Mouse (Mus musculus): ENCODE data around the gene Cdc27.
A peak's percentile ranks its signal among the peaks of the same experiment; 100 is the strongest.
"Not testable (repeated sequence)": the region's sequence is repeated elsewhere in the genome, so short reads cannot be mapped to it uniquely, and the experiment has no call there.

The Cdc27 gene

DNA sequence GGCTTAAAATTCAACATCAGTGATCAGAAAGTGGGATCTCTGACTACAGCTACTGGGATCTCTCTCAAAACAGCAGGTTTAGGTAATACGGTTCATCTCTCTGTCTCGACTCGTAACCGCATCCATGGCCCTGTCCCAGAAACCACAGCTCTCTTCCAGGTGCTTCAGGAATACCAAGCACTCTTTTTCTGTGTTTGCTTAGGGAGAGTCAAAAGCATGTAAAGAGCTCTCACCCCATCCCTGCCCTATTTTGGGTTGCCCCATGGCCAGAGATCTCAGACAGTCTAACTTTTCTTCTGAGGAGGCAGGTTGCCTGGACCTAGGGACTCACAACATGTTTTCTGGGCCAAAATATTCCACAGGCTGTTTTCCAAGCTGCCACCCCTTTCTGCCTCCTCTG lies 17.9 kb upstream of the Cdc27 start:
- DNase-seq, result no peak

DNA sequence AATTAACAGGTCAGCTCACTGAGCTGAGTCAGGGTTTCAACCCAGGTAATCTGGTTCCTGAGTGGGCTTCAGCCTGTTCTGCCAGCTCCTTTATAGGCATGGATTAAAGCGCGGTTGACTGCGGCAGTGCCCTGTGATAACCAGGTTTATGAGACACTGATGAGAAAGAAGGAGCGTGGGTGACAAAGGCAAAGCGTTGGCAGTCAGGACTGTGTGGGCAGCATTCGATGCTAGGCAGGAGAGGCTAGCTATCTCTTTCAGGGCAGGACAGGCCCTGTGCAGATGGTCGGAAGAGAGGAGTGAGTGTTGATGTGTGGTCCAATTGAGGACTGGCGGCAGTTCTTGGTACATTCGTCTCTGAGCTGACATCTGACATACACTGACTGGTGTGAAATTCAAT lies 17.3 kb upstream of the Cdc27 start:
- DNase-seq, result no peak

DNA sequence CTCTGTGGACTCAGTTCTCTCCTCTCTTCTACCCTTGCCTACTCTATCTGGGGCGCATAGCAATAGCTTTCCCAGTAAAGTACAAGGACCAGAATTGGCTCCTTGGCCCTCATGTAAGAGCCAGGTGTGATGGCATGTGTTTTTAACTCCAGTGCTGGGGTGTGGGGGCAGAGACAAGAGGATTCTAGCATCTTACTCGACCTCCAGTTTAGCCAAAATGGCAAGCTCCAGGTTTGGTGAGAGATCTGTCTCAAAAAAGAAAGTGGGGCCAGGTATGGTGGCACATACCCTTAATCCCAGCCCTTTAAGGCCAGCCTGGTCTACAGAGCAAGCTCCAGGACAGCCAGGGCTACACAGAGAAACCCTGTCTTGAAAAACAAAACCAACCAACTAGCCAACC lies 16.4 kb upstream of the Cdc27 start:
- no peak for DNase-seq

DNA sequence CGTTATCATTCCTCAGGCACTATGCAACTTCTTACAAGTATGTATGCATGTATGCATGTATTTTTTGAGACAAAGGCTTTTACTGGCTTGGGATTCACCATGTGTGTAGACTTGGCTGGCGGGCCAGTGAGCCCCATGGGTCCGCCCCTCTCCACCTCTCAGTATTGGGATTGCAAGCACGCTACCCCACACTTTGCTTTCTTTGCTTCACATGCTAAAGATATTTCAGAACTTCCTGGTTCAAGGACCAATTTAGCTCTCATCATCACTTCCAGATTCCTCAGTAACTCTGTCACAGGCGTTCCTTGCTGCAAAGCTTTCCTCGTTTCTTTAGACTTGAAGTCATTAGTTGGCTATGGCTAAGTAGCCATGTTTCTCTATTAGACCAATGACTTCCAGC lies 15.7 kb upstream of the Cdc27 start:
- DNase-seq, result no peak

DNA sequence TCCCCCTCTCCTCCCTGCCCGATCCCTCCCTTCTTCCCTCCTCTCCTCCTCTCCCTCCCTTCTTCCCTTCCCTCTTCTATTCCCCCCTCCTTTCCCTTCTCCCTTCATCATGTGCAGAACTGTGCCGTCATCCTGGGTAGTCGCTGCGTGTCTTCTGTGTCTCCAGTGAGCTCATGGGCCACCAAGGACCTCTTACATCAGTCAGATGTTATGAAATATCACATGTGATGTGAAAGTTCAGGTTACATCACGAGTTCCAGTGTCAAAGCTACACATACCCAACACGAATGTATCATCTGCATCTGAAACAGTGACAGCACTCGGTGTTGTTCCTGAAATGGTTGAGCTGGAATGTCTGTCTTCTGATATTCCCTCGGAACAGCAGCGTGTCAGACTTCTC lies 14.8 kb upstream of the Cdc27 start:
- no peak for DNase-seq

DNA sequence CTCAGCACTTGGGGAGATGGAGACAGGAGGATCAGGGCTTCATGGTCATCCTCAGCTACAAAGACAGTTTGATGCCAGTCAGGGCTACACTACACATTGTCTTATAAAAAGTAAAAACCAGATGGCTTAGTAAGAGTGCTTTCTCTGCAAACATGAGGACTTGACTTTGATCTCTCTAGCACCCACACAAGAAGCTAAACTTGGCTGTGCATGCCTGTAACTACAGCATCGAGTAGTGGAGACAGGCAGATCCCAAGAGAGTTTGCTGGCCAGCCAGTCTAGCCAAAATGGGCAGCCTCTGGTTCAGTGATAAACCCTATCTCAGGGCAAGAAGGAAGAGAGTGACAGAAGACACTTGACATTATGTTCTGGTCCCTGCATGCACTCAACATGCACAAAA lies 13.1 kb upstream of the Cdc27 start:
- DNase-seq, result no peak

DNA sequence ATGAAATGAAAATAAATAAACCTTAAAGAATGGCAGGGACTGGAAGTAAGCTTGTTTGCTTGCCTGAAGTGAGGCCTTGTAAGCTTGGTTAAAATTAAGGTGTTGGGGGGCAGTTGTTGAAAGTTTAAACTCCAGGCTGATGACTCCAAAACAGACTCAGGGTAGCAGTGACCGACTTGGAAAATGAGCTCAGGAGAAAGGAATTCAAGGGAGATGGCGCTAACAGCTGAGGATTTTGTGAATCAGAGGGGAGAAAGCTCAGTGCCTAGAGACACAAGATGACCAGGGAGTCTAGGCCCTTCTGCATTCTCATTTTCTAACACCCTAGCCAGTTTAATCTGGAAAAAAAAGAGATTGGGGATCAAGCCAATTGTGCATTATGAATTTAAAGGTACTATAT lies 10.6 kb upstream of the Cdc27 start:
- DNase-seq, result no peak

DNA sequence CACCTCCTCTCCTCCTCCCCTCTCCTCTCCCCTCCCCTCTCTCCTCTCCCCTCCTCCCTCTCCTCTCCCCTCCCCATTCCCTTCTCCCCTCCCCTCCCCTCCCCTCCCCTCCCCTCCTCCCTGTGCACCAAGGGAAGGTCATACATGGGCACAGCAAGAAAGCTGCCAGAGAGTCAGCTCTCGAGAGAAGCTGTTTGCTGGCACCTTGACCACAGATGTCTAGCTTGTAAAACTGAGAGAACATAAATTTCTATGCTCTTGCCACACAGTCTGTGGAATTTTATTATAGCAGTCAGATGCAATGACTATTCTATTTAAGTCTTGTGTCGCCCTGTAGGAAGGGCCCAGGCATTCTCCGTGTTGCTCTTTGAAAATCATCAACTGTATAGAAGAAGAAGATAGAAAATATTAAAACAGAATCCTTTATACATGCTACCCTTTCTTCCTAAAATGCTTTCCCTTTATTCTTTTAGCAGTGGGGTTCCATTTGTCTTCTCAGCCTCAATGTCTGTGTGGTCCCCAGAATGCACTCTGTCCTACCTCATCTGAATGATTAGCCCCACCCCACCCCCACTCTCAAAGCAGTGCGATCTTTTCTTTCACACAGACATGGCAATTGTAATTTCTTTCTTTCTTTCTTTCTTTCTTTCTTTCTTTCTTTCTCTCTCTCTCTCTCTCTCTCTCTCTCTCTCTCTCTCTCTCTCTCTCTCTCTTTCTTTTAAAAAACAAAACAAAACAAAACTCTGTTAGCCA lies 8.4 kb upstream of the Cdc27 start:
- no peak for DNase-seq

DNA sequence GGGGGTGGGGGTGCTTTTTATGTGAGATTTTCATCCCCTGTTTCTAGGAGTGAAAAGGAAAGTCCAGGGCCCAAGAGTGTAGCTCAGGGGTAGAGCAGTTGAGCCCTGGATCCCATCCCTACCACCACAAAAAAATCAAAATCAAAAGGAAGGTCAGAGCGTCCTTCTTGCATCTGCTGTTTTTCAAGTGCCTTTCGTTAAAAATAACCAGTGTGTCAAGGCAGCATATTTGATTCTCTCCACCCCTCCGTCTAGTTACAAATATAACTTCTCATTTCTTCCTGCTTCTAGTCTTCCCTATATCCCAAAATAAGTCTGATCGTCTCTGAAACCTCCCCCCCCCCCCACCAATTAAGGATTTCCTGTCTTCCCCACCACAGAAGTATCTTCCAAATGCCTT lies 7.6 kb upstream of the Cdc27 start:
- DNase-seq, result no peak

DNA sequence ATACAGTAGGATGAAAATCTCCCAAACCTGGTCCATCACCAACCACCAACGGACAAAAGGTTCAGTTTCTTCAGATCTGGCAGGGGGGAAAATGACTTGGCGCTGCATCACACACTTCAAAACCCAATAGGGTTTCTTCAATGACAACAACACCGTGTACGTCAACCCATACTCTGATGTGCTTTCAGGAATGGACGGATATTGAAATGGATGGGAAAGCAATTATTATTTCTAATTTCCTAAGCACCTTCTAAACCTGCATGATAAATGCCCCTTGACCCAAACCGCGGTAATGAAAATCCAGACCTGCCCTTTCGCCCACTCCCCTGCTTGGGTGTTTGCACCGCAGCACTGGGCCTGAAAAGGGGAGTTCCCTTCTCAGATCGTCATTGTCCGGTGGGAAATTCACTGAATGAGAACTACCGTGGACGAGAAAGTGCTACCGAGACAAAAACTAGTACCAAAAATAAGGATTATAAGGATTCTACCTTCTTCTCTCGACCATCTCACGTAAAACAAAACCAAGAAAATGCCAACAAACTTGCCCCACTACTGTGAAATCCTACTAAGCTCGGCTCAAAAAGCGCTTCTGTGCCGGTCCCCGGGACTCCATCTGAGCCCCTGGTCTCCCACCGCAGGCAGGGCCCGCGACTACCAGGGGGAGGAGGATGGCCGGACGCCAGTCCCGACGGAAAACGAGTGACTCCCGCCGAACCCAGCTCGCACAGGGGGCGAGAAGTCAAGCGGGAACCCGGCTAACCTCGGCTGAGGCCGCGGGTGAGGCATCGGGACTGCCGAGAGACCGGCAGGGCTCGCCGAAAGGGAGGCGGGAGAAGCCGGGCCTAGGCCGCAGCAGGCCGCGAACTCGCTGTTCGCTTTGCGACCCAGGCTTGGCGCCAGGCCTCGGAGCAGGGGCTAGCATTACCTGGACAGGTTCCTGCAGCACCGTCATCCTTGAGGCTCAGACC lies 698 bp downstream of the Cdc27 start:
- peak; percentile 17 for DNase-seq

DNA sequence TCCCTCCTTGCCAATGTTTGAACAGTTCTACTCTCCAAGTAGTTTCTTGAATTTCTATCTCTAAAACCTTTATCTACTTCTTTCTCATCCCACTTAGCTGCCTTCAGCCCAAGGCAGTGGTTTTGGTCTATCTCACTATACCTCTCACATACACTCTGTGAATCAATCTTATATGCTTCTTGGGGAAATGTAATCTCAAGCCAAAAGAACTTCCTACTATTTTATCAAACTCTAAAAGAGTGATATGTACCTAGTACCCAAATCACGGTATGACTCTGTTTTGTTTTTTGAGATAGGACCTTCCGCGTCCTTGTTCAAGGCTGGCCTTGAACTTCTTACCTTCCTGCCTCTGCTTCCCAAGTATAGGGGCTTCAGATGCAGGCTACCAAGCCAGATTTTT lies 2.9 kb downstream of the Cdc27 start:
- no peak for DNase-seq

DNA sequence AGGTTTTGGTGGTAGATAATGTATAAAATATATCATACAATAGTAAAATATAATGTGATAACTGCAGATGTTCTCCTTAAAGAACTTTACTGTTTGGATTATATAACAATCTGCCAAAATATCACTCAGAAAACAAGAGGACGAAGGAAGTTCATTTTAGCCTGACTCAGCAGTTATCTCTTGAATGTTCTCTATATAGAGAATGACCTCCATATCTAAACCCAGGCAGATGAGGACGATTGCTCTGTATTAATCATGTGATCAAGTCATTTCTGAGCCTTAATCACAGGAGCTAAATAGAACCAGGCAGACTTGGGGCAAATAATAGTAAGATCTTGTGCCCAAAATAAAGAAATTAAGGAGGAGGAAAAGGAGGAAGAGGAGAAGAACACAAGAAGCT lies 5.9 kb downstream of the Cdc27 start:
- no peak for DNase-seq

DNA sequence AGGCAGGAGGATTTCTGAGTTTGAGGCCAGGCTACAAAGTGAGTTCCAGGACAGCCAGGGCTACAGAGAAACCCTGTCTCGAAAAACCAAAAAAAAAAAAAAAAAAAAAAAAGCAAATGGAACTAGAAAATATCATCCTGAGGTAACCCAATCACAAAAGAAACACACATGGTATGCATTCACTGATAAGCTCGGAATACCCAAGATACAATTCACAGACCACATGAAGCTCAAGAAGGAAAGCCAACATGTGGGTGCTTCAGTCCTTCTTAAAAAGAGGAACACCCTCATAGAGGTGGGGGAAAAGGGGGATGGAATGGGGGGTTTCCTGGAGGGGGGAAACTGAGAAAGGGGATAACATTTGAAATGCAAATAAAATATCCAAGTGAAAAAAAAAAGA lies 7.1 kb downstream of the Cdc27 start:
- not testable (repeated sequence) for DNase-seq

DNA sequence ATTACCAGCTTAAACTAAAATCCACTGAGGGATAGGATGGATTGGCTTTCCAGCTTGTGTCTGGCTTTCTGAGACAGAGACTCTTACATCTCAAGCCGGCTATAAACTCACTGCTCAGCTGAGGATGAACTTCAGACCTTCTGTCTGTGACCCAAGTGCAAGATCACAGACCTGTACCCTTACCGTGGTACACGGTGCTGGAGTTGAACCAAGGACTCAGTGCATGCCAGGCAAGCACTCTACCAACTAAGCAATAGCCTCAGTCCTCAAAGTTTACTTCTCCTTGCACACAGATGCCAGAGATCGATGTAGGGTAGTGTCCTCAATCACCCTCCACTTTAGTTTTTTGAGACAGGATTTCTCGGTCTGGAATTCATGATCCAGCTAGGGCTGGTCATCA lies 10.6 kb downstream of the Cdc27 start:
- no peak for DNase-seq

DNA sequence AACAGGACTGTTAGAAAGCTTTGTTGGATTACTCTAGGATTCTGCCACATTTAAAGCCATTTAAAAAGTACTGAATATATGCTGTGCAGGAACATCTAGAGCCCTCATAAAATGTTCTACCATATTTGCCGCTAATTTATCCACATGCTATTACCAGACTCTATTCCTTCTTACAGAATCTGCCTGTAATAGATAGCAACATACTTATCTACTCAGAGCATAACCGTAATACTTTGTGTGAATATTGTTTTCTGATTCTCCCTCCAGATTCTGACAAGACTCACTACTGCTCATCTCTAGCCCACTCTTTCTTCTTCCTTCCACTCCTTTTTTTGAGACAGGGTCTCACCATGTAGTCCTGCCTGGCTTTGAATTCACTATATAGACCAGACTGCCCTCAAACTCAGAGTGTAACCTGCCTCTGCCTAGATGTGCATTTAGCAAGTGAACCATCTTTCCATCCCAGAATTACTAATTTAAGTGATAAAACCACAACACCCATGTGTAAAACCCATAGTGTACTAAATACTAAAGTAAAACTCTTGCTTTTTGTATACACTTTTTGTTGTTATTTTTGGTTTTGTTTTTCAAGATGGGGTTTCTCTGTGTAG lies 12.4 kb downstream of the Cdc27 start:
- no peak for DNase-seq

DNA sequence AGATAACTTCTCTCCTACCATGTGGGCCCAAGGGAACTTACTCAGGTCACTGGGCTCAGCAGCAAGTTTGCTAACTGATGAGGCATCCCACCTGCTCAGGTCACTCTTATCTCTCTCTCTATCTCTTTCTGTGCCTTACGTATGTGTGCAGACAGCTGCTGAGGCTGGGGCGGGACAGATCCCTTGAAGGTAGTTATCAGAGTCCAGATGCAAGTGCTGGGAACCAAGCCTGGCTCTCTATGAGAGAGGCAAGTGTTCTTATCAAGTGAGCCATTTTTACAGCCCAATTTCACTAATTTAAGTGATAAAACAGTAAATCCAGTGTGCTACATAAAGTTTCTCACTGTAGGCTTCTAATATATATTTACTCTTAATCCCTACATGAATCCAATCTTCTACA lies 13.6 kb downstream of the Cdc27 start:
- no peak for DNase-seq

DNA sequence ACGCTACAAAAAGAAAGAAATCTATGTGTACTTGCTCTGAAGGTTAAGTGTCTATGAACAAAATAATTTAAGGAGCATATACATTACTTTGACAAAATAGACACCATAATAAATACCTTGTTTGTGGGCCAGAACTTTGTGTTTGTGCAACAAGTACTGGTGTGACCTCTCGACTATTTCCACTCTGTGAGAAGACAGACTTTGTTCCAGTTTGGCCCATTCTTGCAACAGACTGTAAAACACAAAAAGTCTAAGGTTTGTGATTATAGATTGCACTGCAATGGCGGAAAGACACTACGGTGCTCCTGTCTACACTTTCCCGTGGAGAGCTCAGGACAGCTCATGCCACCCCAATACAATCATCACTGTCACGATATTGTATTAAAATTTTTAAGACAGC lies 24.5 kb downstream of the Cdc27 start:
- no peak for DNase-seq

DNA sequence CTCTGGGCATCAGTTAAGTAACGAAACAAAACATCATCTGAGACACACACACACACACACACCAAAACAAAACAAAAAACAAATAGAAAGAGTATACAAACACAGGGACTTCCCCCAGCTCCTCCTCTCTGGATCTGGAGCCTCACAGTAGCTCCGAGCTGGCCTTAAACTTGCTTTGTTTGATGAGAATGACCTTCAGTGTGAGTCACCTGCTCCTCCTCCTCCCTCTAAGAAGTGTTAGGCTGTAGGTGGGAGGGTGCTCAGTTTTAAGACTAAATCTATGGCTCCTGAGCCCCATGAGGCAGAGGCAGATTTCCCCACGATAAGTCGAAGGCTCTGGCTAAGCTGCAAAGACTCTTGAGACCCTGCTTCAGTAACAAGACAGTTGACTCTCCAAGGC lies 38.0 kb downstream of the Cdc27 start:
- no peak for DNase-seq

DNA sequence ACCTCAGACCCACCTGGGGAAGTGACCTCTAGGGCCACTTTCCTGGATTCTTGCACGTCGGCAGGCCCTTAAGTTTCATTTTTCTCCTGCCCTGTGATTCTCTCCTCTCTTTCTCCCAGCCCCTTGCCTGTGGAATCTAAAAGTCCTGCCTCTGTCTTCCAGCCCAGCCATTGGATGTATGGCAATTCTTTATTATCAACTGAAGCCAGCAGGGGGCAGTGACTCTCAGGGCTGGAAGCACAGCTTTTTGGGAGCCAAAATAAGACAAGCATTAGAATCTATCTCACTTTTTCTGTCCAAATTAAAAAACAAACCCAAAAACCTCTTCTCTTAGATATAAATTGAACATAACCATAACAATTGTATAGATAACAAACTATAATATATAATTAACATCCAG lies 39.8 kb downstream of the Cdc27 start:
- DNase-seq, result no peak

DNA sequence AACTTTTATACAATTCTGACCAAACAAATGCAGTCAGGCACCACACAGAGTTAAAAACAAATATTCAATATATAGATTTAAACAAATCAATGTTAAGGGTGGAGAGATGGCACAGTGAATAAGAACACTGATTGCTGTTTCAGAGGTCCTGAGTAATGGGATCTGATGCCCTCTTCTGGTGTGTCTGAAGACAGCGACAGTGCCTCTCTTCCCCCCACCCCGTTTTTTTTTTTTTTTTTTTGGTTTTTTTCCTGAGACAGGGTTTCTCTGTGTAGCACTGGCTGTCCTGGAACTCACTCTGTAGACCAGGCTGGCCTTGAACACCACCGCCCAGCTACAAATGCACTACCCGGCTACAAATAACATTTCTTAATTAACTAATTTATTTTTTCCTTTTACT lies 42.0 kb downstream of the Cdc27 start:
- no peak for DNase-seq

DNA sequence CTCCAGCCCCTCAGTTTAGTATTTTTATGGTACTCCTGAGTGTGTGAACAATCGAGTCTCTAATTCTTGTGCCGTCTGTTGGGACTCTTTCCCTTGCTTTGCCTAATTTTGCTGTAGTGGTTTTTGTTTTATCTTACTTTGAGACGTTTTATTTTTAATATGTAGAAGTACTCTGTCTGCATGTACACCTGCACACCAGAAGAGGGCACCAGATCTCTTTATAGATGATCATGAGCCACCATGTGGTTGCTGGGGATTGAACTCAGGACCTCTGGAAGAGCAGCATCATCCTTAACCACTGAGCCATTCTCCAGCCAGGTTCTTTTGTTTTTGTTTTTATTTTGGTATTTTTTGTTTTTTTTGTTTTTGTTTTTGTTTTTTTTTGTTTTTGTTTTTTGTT lies 62.1 kb downstream of the Cdc27 start:
- no peak for DNase-seq

DNA sequence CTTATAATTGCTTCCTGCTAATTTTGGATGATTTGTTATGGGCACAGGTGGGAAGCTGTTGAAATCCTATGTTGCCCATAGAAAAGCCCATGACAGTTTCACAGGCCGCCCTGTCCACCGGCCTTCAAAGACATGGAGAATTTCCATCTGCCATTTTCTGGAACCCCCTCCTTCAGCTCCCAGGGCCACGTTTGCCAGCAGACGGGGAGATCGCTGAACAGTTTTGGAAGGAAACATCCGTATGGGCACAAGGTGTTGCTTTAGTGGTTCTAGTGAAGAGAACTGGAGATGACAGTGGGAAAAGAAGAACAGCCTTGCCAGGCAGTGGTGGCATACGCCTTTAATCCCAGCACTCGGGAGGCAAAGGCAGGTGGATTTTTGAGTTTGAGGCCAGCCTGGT lies 68.4 kb downstream of the Cdc27 start:
- no peak for DNase-seq

DNA sequence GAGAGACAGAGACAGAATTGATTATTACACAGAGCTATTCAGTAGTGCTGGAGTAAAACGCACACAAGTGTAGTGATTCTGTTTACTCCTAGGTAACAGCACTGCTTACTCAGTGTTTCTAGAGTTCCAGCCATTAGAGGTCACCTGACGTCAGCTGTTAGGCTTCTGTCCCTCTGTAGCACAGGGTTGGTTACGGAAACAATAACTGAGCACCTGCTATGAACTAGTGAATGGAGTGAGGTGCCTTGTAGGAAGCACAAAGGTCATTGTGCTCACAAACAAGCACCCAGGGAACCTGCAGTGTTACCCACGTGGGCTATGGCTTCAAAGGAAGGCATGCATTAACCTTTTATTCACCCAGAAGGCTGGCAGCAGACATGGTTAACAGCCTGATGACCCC lies 70.9 kb downstream of the Cdc27 start:
- no peak for DNase-seq

DNA sequence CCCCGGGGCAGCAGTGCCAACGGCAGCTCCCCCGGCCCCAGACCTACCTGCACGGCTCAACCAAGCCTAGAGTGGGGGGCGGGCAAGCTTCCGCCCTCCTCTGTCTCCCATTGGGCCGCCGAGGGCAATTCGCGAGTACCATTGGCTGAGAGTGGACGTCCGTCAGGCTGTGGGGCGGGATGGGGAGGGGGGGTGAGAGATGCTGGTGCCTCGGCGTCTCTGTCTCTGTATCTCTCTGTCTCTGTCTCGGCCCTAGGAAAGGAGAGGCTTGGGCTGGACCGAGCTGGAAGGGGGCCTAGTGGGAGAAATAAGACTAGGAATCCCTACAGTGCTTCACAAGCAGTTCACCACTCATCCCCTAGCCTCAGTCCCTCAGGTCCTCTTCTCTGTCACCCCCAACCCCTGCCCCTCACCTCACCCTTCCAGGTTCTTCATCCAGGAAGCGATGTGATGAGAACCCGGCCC lies 81.0 kb downstream of the Cdc27 start:
- DNase-seq, result peak; percentile 89
